Mouse (Mus musculus): ENCODE data around the gene Osbpl10. TPM values are rescaled to one million over a fixed set of nuclear protein-coding genes. Genes with fewer than 3 reads are reported as not detected.

Gene Osbpl10
- polyA plus RNA-seq, 1 experiment from 2014 or later: 1.6 TPM

- no peaks in the 10 kb centered on the region for H3K4me1 ChIP-seq (ENCODE audit: control insufficient read depth, insufficient read depth, low read length)
- no peak overlapping the region for H3K4me2 ChIP-seq (replicated peaks; ENCODE audit: low read depth, low read length)
- 67% methylated on average over 5 of the region's 5 CpGs for WGBS
- ATAC-seq (ENCODE audit: insufficient number of reproducible peaks, insufficient read depth, low FRiP score, low read depth): peak; percentile 54
- no peaks in the 10 kb centered on the region for H3K9me3 ChIP-seq (ENCODE audit: control insufficient read depth, low read depth, low read length)
- H3K36me3 ChIP-seq (ENCODE audit: control insufficient read depth, insufficient read depth, low read length): no peaks in the 10 kb centered on the region
- H3K9ac ChIP-seq (replicated peaks; ENCODE audit: low read depth, low read length): no peak overlapping the region
- no peaks in the 10 kb centered on the region for H3K27me3 ChIP-seq (ENCODE audit: control insufficient read depth, insufficient read depth, low read length)
- H3K4me3 ChIP-seq (ENCODE audit: low read depth, low read length): no peak overlapping the region
- no peak overlapping the region for H3K27ac ChIP-seq (ENCODE audit: low read length)
Measured at GRCm38 (mm10) chr9:115163031-115163430, 184.7 kb downstream of the Osbpl10 start.

- H3K4me2 ChIP-seq (replicated peaks; ENCODE audit: low read depth, low read length): no peak overlapping the region
- H3K9ac ChIP-seq (replicated peaks; ENCODE audit: low read depth, low read length): no peak overlapping the region
- no peak overlapping the region for H3K27ac ChIP-seq (ENCODE audit: low read length)
- no peaks in the 10 kb centered on the region for H3K4me1 ChIP-seq (ENCODE audit: control insufficient read depth, insufficient read depth, low read length)
- H3K27me3 ChIP-seq (ENCODE audit: control insufficient read depth, insufficient read depth, low read length): no peaks in the 10 kb centered on the region
- H3K9me3 ChIP-seq (ENCODE audit: control insufficient read depth, low read depth, low read length): no peaks in the 10 kb centered on the region
- no peak overlapping the region for H3K4me3 ChIP-seq (ENCODE audit: low read depth, low read length)
- 28% methylated on average over 8 of the region's 8 CpGs for WGBS
- no peaks in the 10 kb centered on the region for H3K36me3 ChIP-seq (ENCODE audit: control insufficient read depth, insufficient read depth, low read length)
- ATAC-seq (ENCODE audit: insufficient number of reproducible peaks, insufficient read depth, low FRiP score, low read depth): no peak
Measured at GRCm38 (mm10) chr9:115163693-115164092, 185.3 kb downstream of the Osbpl10 start.

DNA sequence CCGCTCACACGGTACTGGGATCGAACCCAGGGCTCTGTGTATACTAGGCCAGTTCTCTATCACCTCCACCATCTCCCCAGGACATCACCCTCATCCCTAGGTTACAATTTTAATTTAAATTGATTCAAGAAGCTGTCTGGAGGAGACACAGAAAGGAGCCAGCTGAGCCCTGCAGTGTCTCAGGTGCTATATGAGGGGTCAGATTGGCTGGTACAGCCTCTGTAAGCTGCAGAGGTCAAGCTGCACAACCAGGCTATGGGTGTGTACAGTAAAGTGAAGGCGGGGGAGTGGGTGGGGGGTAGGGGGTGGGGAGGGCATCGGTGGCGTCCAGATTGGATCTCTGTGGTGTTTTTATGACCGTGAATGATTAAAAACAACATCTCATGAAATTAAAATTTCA lies 186.0 kb downstream of the Osbpl10 start:
- 83% methylated on average over 7 of the region's 7 CpGs for WGBS
- no peak overlapping the region for H3K9ac ChIP-seq (replicated peaks; ENCODE audit: low read depth, low read length)
- no peaks in the 10 kb centered on the region for H3K4me1 ChIP-seq (ENCODE audit: control insufficient read depth, insufficient read depth, low read length)
- ATAC-seq (ENCODE audit: insufficient number of reproducible peaks, insufficient read depth, low FRiP score, low read depth): no peak
- H3K27me3 ChIP-seq (ENCODE audit: control insufficient read depth, insufficient read depth, low read length): no peaks in the 10 kb centered on the region
- H3K4me3 ChIP-seq (ENCODE audit: low read depth, low read length): no peak overlapping the region
- H3K4me2 ChIP-seq (replicated peaks; ENCODE audit: low read depth, low read length): no peak overlapping the region
- H3K36me3 ChIP-seq (ENCODE audit: control insufficient read depth, insufficient read depth, low read length): no peaks in the 10 kb centered on the region
- H3K27ac ChIP-seq (ENCODE audit: low read length): no peak overlapping the region
- no peaks in the 10 kb centered on the region for H3K9me3 ChIP-seq (ENCODE audit: control insufficient read depth, low read depth, low read length)

- H3K4me1 ChIP-seq (ENCODE audit: control insufficient read depth, insufficient read depth, low read length): no peaks in the 10 kb centered on the region
- no peak overlapping the region for H3K4me3 ChIP-seq (ENCODE audit: low read depth, low read length)
- no peak overlapping the region for H3K9ac ChIP-seq (replicated peaks; ENCODE audit: low read depth, low read length)
- WGBS: 51% methylated on average over 8 of the region's 8 CpGs
- no peak for ATAC-seq (ENCODE audit: insufficient number of reproducible peaks, insufficient read depth, low FRiP score, low read depth)
- H3K9me3 ChIP-seq (ENCODE audit: control insufficient read depth, low read depth, low read length): no peaks in the 10 kb centered on the region
- no peak overlapping the region for H3K27ac ChIP-seq (ENCODE audit: low read length)
- no peaks in the 10 kb centered on the region for H3K36me3 ChIP-seq (ENCODE audit: control insufficient read depth, insufficient read depth, low read length)
- H3K27me3 ChIP-seq (ENCODE audit: control insufficient read depth, insufficient read depth, low read length): no peaks in the 10 kb centered on the region
- H3K4me2 ChIP-seq (replicated peaks; ENCODE audit: low read depth, low read length): no peak overlapping the region
Measured at GRCm38 (mm10) chr9:115165996-115166395, 187.6 kb downstream of the Osbpl10 start.

DNA sequence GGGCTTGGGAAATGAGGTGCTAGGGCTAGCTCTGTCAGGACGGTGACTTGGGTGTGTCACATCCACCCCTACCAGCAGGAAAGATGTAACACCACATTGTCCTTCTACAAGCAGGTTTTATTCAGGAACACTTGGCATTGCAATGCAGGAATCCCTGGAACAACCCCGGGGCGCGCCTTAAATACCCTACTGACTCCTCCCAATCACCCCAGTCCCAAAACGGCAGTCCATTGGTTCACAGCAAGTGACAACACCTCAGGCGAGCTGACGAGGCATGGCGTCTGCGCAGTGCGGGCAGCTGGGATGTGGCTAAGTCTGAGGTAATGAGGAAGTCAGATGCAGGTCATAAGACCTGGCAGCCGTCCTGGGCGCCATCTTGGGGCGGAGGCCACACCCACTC lies 191.2 kb downstream of the Osbpl10 start:
- H3K9me3 ChIP-seq (ENCODE audit: control insufficient read depth, low read depth, low read length): no peaks in the 10 kb centered on the region
- no peak for ATAC-seq (ENCODE audit: insufficient number of reproducible peaks, insufficient read depth, low FRiP score, low read depth)
- no peak overlapping the region for H3K9ac ChIP-seq (replicated peaks; ENCODE audit: low read depth, low read length)

GRCm38 (mm10) chr9:115172096-115172495 lies 193.7 kb downstream of the Osbpl10 start:
- no peak for ATAC-seq (ENCODE audit: insufficient number of reproducible peaks, insufficient read depth, low FRiP score, low read depth)
- Histone ChIP-seq H3K4me1 (ENCODE audit: control insufficient read depth, insufficient read depth, low read length) (no peaks in the 10 kb centered on the region), H3K36me3 (ENCODE audit: control insufficient read depth, insufficient read depth, low read length) (no peaks in the 10 kb centered on the region), H3K4me3 (ENCODE audit: low read depth, low read length) (no peak overlapping the region), H3K27ac (ENCODE audit: low read length) (no peak overlapping the region), H3K9me3 (ENCODE audit: control insufficient read depth, low read depth, low read length) (no peaks in the 10 kb centered on the region), H3K9ac (replicated peaks; ENCODE audit: low read depth, low read length) (no peak overlapping the region), H3K27me3 (ENCODE audit: control insufficient read depth, insufficient read depth, low read length) (no peaks in the 10 kb centered on the region), H3K4me2 (replicated peaks; ENCODE audit: low read depth, low read length) (no peak overlapping the region)
- WGBS: 91% methylated on average over 6 of the region's 6 CpGs

More for the DNA sequence above, 191.2 kb downstream of the Osbpl10 start:
- Histone ChIP-seq H3K4me2 (replicated peaks; ENCODE audit: low read depth, low read length) (no peak overlapping the region), H3K27me3 (ENCODE audit: control insufficient read depth, insufficient read depth, low read length) (no peaks in the 10 kb centered on the region), H3K36me3 (ENCODE audit: control insufficient read depth, insufficient read depth, low read length) (no peaks in the 10 kb centered on the region), H3K4me3 (ENCODE audit: low read depth, low read length) (no peak overlapping the region), H3K27ac (ENCODE audit: low read length) (no peak overlapping the region), H3K4me1 (ENCODE audit: control insufficient read depth, insufficient read depth, low read length) (no peaks in the 10 kb centered on the region)
- WGBS: 89% methylated on average over 13 of the region's 13 CpGs

DNA sequence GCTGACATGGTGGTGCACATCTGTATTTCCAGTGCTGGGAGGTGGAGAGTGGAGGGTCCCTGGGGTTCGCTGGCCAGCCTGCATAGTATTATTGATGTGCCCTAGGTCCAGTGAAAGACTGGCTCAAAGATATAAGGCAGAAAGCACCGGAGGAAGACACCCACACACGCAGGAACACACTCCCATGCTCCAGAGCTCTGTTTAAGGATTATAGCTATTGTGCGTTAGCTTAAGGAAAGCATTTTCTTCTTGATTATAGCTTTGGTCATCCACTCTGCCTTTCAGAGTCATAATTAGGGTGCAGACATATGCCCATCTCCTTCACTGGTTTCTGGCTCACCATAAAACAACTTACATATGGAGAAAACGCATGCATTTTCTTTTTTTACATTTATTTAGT lies 200.8 kb downstream of the Osbpl10 start:
- ATAC-seq (ENCODE audit: insufficient number of reproducible peaks, insufficient read depth, low FRiP score, low read depth): no peak
- no peak overlapping the region for H3K27ac ChIP-seq (ENCODE audit: low read length)
- H3K36me3 ChIP-seq (ENCODE audit: control insufficient read depth, insufficient read depth, low read length): no peaks in the 10 kb centered on the region
- no peaks in the 10 kb centered on the region for H3K27me3 ChIP-seq (ENCODE audit: control insufficient read depth, insufficient read depth, low read length)
- no peak overlapping the region for H3K9ac ChIP-seq (replicated peaks; ENCODE audit: low read depth, low read length)
- no peak overlapping the region for H3K4me2 ChIP-seq (replicated peaks; ENCODE audit: low read depth, low read length)
- H3K9me3 ChIP-seq (ENCODE audit: control insufficient read depth, low read depth, low read length): no peaks in the 10 kb centered on the region
- no peak overlapping the region for H3K4me3 ChIP-seq (ENCODE audit: low read depth, low read length)
- WGBS: 85% methylated on average over 5 of the region's 5 CpGs
- H3K4me1 ChIP-seq (ENCODE audit: control insufficient read depth, insufficient read depth, low read length): 0 out of 2 replicates have a peak, but pooled peaks cover 5% of the 10 kb centered on the region

DNA sequence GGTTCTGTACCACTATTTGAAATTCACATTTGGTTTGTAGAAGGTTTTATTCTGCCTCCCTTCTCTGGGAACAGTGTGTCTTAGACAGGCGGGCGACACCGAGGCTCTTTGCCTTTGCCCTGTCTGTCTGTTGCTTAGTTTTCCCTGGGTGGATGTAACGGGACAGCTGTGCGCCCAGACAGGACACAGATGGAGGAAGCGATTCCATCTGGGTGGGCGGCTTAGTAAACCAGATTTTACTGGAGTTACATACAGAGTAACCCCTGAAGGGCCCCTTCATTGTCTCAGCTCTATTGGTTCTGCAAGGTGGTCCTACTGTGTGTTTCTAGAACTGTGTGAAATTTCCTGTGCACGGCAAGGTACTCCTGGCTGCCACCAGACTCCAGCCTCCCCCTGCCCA lies 201.6 kb downstream of the Osbpl10 start:
- no peak overlapping the region for H3K27ac ChIP-seq (ENCODE audit: low read length)
- H3K9me3 ChIP-seq (ENCODE audit: control insufficient read depth, low read depth, low read length): no peaks in the 10 kb centered on the region
- 48% methylated on average over 8 of the region's 8 CpGs for WGBS
- no peaks in the 10 kb centered on the region for H3K36me3 ChIP-seq (ENCODE audit: control insufficient read depth, insufficient read depth, low read length)
- 0 out of 2 replicates have a peak, but pooled peaks cover 5% of the 10 kb centered on the region for H3K4me1 ChIP-seq (ENCODE audit: control insufficient read depth, insufficient read depth, low read length)
- 0 out of 2 replicates have a peak, but pooled peaks have one; percentile 42 for ATAC-seq (ENCODE audit: insufficient number of reproducible peaks, insufficient read depth, low FRiP score, low read depth)
- H3K9ac ChIP-seq (replicated peaks; ENCODE audit: low read depth, low read length): no peak overlapping the region
- no peak overlapping the region for H3K4me2 ChIP-seq (replicated peaks; ENCODE audit: low read depth, low read length)
- H3K4me3 ChIP-seq (ENCODE audit: low read depth, low read length): no peak overlapping the region
- no peaks in the 10 kb centered on the region for H3K27me3 ChIP-seq (ENCODE audit: control insufficient read depth, insufficient read depth, low read length)

DNA sequence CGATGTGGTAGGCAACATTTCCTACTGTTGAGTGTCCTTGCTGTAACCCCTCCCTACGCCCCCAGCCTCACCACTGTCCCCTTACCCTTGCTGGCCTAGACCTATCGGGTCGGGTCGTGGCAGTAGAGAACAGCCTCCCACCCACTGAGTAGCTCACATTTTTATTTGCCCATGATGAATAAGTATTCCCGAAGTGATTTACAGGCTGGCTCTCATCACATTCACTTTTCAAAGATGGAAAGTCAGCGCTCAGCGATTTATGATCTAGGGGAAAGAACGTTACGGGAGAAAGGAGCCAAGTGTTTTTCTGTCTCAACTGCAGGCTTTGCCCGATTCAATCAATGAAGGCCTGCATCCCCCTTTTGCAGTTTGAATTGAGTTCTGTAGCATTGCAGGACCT lies 208.0 kb downstream of the Osbpl10 start:
- no peak overlapping the region for H3K9ac ChIP-seq (replicated peaks; ENCODE audit: low read depth, low read length)
- H3K4me1 ChIP-seq (ENCODE audit: control insufficient read depth, insufficient read depth, low read length): no peaks in the 10 kb centered on the region
- no peaks in the 10 kb centered on the region for H3K9me3 ChIP-seq (ENCODE audit: control insufficient read depth, low read depth, low read length)
- no peaks in the 10 kb centered on the region for H3K27me3 ChIP-seq (ENCODE audit: control insufficient read depth, insufficient read depth, low read length)
- H3K36me3 ChIP-seq (ENCODE audit: control insufficient read depth, insufficient read depth, low read length): no peaks in the 10 kb centered on the region
- H3K4me3 ChIP-seq (ENCODE audit: low read depth, low read length): no peak overlapping the region
- H3K4me2 ChIP-seq (replicated peaks; ENCODE audit: low read depth, low read length): no peak overlapping the region
- whole genome bisulfite sequencing: 51% methylated on average over 11 of the region's 11 CpGs
- no peak for ATAC-seq (ENCODE audit: insufficient number of reproducible peaks, insufficient read depth, low FRiP score, low read depth)
- H3K27ac ChIP-seq (ENCODE audit: low read length): no peak overlapping the region

Data from stomach, embryonic 14.5 days (tissue).